Mouse (Mus musculus): Measurements from ENCODE around the gene Cacna1b.

Gene Cacna1b

GRCm38 (mm10) chr2:24646452-24647146, 116.4 kb downstream of the Cacna1b start:
- no peak for DNase-seq (ENCODE audit: low spot score)

DNA sequence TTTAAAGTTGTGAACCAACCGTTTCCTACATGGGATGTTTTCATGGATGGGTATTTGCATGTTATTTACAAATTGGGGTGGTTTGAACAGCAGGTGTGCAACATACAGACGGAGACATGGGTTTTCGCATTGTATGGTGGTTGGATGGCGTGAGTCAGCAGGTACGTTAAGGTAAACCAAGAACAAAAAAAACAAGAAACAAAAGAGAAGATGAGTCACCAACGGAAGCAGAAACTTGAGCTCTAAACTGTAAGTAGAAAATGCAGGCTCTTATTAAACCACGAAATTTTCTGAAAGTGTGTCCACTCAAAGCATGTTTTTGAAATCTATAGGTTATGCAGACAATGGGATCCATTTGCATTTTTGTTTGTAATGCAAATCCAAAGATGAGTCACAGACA, 120.1 kb downstream of the Cacna1b start:
- DNase-seq (ENCODE audit: low spot score), result no peak

DNA sequence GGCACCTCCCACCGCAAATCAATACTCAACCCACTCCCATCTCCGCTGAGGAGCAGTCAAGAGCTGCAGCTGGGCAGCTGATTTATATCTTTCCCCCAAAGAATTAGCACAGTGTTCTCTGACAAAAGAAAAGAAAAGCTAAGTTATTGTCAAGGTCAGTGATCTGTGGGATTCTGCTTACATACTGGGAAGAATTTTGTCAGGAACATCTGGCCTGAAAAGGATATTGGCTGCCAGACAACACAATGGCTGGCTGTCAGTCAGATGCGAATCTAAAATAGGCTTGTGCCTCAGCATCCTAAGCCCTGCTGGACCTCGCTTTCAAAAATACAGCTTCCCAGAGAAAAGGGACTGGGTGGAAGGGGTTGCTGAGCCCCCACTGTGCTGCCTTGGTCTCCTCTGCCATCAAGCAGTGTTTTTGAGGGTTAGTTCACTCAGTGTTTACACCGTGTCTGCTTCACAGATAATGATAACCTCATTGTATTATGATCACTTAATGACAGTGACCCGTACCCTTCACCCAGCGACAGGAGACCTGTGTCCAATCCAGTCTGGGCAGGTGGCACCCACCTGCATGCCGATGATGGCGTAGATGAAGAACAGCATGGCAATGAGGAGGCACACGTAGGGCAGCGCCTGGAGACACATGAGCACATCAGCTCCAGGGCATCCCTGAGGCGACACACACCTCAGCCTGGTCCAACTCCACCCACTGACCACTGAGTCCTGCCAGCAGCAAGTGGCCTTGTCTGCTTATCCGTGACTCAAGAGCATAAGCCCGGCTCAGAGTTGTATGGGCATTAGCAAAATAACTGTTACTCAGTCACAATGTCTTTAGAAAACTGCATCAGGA, 124.6 kb downstream of the Cacna1b start:
- peak; percentile 8 for DNase-seq (ENCODE audit: low spot score)

- DNase-seq (ENCODE audit: low spot score), result no peak
These were observed 129.3 kb downstream of the Cacna1b start for GRCm38 (mm10) chr2:24633645-24634044.

DNA sequence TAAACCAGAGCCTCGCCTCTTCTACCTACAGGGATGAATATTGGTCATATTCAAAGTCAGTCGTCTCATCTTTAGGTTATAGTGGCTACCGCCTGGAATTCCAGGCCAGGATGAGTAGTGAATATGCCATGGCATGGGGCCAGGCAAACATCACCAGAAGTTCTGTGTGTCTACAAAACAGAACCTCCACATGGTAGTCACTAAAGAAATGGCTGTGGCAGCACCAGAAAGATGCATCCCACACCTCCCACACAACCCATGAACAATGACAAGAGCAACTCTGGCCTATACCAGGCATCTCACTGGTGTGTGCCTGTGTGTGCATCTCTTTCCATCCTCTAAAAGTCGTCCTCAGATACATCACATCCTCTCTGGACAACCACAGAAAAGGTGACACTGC, 145.8 kb downstream of the Cacna1b start:
- no peak for DNase-seq (ENCODE audit: low spot score)

- no peak for DNase-seq (ENCODE audit: low spot score)
These were observed 153.2 kb downstream of the Cacna1b start for GRCm38 (mm10) chr2:24609789-24610188.

- DNase-seq (ENCODE audit: low spot score), result no peak
These were observed 154.2 kb downstream of the Cacna1b start for GRCm38 (mm10) chr2:24608765-24609138.

- no peak for DNase-seq (ENCODE audit: low spot score)
These were observed 154.8 kb downstream of the Cacna1b start for GRCm38 (mm10) chr2:24607905-24608764.

DNA sequence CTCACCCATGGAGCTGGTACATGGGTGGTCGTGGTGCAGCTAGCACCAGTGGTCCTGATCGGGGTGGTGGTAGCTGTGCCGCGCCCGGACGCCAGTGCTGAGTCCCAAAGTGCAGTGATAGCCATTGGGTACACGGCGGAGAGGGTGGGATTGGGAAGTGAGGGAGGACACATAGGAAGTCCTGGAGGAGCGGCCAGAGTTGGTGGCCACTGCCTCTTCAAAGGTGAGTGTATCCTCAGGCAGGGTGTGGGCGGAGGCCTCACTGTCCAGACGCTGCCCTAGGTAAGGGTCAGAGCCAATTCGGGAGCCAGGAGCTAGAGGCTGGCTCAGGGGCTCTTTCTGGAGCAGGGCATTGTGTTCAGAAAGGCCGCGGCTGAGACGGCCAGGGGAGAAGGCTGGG, 156.4 kb downstream of the Cacna1b start:
- DNase-seq (ENCODE audit: low spot score), result no peak

- DNase-seq (ENCODE audit: low spot score), result no peak
These were observed 157.9 kb downstream of the Cacna1b start for GRCm38 (mm10) chr2:24605096-24605495.

GRCm38 (mm10) chr2:24589426-24589825, 173.5 kb downstream of the Cacna1b start:
- no peak for DNase-seq (ENCODE audit: low spot score)

DNA sequence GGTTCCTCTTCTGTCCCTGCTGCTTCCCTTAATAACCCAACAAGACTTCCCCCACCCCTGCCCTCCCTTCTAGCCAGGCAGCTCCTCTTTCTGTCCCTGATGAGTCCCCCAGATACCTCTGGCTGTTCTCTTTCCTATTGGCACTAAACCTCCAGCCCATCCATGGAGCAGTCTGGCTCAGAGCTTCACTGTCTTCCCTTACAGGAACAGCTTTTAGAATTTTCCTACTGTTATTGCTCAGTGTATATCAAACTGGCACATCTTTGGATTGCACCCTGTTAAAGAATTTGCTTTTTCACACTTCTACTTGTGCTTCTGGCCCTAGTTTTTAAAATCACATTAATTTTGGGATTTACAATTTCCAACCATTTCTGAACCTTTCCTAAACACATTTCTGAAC, 175.0 kb downstream of the Cacna1b start:
- DNase-seq (ENCODE audit: low spot score), result no peak

GRCm38 (mm10) chr2:24574616-24575015, 188.3 kb downstream of the Cacna1b start:
- DNase-seq (ENCODE audit: low spot score), result peak; percentile 78

DNA sequence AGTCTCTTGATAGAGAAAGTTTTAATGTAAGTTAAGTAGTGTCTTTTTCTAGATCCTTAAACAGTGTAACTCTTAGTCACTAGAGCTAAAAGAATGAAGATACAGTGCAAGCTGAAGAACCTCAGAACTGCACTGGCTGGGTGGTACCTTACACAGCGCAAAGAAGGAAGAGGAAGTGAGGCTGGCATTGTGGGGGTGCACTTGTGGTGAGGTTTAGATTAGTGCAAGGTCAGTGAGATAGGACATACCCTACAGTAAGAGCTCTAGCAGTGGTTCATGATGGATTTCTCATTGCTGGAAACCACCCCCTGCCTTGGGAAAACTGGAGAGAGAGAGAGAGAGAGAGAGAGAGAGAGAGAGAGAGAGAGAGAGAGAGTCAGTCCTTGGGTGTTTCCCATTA, 192.0 kb downstream of the Cacna1b start:
- DNase-seq (ENCODE audit: low spot score), result no peak

GRCm38 (mm10) chr2:24568555-24568954, 194.4 kb downstream of the Cacna1b start:
- peak; percentile 75 for DNase-seq (ENCODE audit: low spot score)

- DNase-seq (ENCODE audit: low spot score), result no peak
These were observed 200.2 kb downstream of the Cacna1b start for GRCm38 (mm10) chr2:24562547-24563290.

DNA sequence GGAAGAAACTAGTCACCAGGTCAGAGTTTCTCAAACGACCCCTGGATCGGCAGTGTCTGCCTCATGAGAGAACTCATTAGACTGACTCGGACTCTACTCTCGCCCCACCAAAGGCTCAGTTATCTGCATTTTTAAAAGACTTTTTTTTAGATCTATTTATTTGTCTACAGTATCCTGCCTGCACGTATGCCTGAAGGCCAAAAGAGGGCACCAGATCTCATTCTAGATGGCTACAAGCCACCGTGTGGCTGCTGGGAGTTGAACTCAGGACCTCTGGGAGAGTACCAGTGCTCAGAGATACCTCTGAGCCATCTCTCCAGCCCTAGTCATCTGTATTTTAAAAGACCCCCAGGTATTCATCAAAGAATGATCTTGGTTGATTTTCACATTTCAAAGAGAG, 201.0 kb downstream of the Cacna1b start:
- no peak for DNase-seq (ENCODE audit: low spot score)

DNA sequence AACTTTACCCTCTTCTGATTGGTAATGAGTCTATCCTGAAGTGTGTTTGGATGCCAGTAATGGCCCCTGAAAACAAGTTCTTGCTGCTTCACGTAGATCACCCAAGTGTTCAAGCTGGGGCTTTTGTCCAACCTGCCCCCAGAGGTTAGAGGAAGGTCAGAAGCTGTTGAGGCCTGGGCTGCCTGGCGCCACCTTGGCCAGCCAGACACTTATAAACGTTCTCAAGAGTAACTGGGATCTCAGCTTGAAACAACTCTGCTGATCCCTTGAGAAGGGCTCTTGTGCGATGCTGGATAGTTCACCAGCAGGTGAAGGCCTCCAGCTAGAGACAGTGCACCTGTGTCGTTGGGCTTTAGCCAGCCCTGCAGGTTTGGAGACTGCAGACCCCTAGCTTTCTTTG, 202.8 kb downstream of the Cacna1b start:
- DNase-seq (ENCODE audit: low spot score), result no peak

GRCm38 (mm10) chr2:24556347-24556746, 206.6 kb downstream of the Cacna1b start:
- no peak for DNase-seq (ENCODE audit: low spot score)

GRCm38 (mm10) chr2:24553962-24554361, 209.0 kb downstream of the Cacna1b start:
- peak; percentile 54 for DNase-seq (ENCODE audit: low spot score)
